Mouse (Mus musculus) small intestine, adult 2 months (tissue): ENCODE data around the gene Nop9.

Source experiments
- CTCF ChIP-seq: fragments of 200-500 bp; IDR thresholded peaks from 2 replicates; pipeline ENCODE4 v1.5.1; 2012; ENCODE audit warnings: low read depth, mild to moderate bottlenecking, control low read depth, inconsistent platforms, low read length, moderate library complexity, mixed read lengths; ENCODE audit not compliant: insufficient replicate concordance, insufficient read length; ENCODE audit errors: extremely low read depth
- POLR2A ChIP-seq: fragments of 200-500 bp; IDR thresholded peaks from 2 replicates; pipeline ENCODE4 v1.6.1; 2012; ENCODE audit warnings: low read depth, mild to moderate bottlenecking, control low read depth, inconsistent platforms, low read length, moderate library complexity

DNA sequence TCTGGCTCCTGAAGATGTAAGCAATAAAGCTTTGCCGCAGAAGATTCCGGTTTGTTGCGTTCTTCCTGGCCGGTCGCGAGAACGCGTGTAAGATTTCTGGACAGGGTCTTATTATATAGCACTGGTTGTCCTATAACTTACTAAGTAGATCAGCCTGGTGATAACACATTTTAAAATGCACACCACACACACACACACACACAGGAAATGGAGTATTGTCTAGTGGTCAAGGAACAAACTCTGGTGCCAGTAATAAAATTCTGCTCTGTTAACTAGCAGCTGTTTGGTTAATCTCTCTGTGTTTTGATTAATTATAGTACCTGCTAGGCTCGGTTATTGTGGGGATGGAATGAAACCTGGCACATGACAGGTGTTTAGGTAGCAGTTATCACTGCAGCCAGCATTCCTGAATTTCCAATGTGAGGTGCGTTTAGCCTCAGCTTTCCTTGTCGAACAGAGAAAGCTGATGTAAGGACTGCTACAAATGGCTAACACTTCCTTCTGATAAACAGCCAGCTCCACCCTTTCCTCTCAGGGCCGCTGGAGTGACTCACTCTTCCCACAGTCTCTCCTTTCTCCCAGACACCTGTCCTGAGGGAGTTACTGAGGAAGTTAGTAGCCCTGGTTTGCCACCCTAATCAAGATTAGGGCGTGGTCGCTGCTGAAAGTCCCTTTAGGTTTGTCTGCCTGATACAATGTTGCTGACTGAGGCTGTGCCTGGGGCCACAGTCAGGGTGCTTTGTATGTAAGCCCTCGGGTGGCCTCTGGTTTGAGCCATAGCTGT is 50.1 kb downstream of the Nop9 start:
- TF ChIP-seq CTCF, result no peak
- TF ChIP-seq POLR2A, result peak; percentile 32; the same call in 1 of the 2 replicates
